In the genomic region with DNA sequence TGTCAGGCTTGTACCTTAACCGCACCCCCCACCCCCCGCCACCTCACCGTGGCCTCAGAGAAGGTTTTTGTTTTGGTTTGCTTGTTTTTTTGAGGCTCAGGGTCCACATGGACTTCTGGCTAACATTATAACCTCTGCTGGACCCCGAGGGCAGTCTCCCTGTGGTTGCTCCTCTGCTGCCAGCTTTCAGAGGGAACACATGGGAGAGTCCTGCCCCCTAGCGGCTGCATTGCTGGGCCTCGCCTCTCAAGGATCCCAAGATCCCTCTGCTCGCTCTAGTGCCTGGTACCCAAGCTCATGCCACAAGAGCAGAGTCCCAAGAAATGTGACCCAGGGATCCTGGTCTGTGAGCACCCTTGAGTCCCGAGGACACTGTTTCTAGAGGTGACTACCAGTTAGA, we compare ENCODE assay signal across 7 mouse cellular contexts. TPM values are rescaled to one million over a fixed set of nuclear protein-coding genes. Genes with fewer than 3 reads are reported as not detected.
DNase-seq lines count a peak whose midpoint lies in the region; TF ChIP-seq lines count a peak whose summit lies in the region.

No protein-coding gene starts in this region.

- DNase-seq in layer of hippocampus, adult 2 months (ENCODE audit: low spot score in 2 of 2), result peak in 1 of 2 experiments; percentile 47
- no peak for DNase-seq in layer of hippocampus, adult 8-10 months (ENCODE audit: low spot score in 2 of 2)
- peak; percentile 56 for DNase-seq in ES-E14 (ENCODE audit: low read depth, low spot score)
- peak; percentile 63 for DNase-seq in gastrocnemius, adult 2 months
- DNase-seq in liver, result peak; percentile 77
- peak; percentile 24 for DNase-seq in retina, postnatal 7 days (ENCODE audit: low read depth, low spot score)

- peaks cover 0 to 4% of the 10 kb centered on the region in 2 experiments; a peak in 1 of 4 replicates for H3K4me1 ChIP-seq in ES-E14 (ENCODE audit: control insufficient read depth in 2 of 2, insufficient read depth in 2 of 2, low read length in 2 of 2, poor library complexity in 1 of 2)
- peaks cover 13% of the 10 kb centered on the region for H3K4me1 ChIP-seq in bone marrow macrophage, adult 2 months (ENCODE audit: control insufficient read depth, insufficient read depth, low read length)

- intact Hi-C loops in gastrocnemius, adult 2 months (cut with DNase I), result loop anchor here (5.0 kb wide), 1 partner anchor 183 kb away; no protein-coding TSS in a partner anchor

- TF ChIP-seq POLR2A in bone marrow macrophage, adult 2 months (IDR thresholded peaks at IDR 0.05; ENCODE audit: borderline replicate concordance, low read depth, low read length), result no peak

- H3K4me3 ChIP-seq in layer of hippocampus, adult 2 months, result no peak overlapping the region
- no peak overlapping the region for H3K4me3 ChIP-seq in ES-E14 (ENCODE audit: insufficient read depth in 1 of 2, low read depth in 1 of 2, low read length in 2 of 2, poor library complexity in 1 of 2, severe bottlenecking in 1 of 2)
- H3K4me3 ChIP-seq in bone marrow macrophage, adult 2 months (ENCODE audit: insufficient read depth, low read length), result no peak overlapping the region
- no peak overlapping the region for H3K4me3 ChIP-seq in gastrocnemius, adult 2 months

- 0 out of 2 replicates have a peak overlapping the region, but pooled peaks have one; percentile 23 for H3K9ac ChIP-seq in ES-E14 (ENCODE audit: insufficient read depth, low read depth, low read length, poor library complexity, severe bottlenecking)

- in situ Hi-C loops in ES-E14 (cut with MboI; ENCODE audit: low sequenced_read_pairs in 2 of 2, unreplicated experiment in 2 of 2), result no loop called here

- no peaks in the 10 kb centered on the region for H3K9me3 ChIP-seq in ES-E14 (ENCODE audit: control insufficient read depth, insufficient read depth, low read depth, low read length)

- peak; percentile 77 for TF ChIP-seq CTCF in layer of hippocampus, adult 2 months (conservative IDR thresholded peaks at IDR 0.05)
- TF ChIP-seq CTCF in bone marrow macrophage, adult 2 months (IDR thresholded peaks at IDR 0.05; ENCODE audit: low read depth, low read length), result peak; percentile 63; the same call in 1 of the 2 replicates
- peak; percentile 67 for TF ChIP-seq CTCF in gastrocnemius, adult 2 months (IDR thresholded peaks at IDR 0.05)

- no peaks in the 10 kb centered on the region for H3K36me3 ChIP-seq in ES-E14 (ENCODE audit: control insufficient read depth, insufficient read depth, low read length, poor library complexity, severe bottlenecking)

- no peak overlapping the region for H3K27ac ChIP-seq in layer of hippocampus, adult 2 months
- H3K27ac ChIP-seq in ES-E14 (ENCODE audit: insufficient read depth, low read depth, low read length, poor library complexity, severe bottlenecking), result no peak overlapping the region
- H3K27ac ChIP-seq in bone marrow macrophage, adult 2 months (ENCODE audit: insufficient read depth, low read depth, low read length), result no peak overlapping the region
- H3K27ac ChIP-seq in gastrocnemius, adult 2 months, result no peak overlapping the region

TF ChIP-seq in ES-E14, 5 proteins besides CTCF, POLR2A, EP300 and RAD21:
- 0 out of 2 replicates have a peak, but pooled peaks have one; percentile 19 for TF ChIP-seq ZC3H11A (IDR thresholded peaks at IDR 0.05; ENCODE audit: borderline replicate concordance, low read depth, low read length)
- no peak for TF ChIP-seq HCFC1 (IDR thresholded peaks at IDR 0.05; ENCODE audit: borderline replicate concordance, insufficient read depth, low read length)

RNA-seq across cellular contexts. Expression of gene Sfmbt1, which starts 15.0 kb away (rescaled TPM):
- total RNA-seq in layer of hippocampus, adult 2 months (2021), result 10 to 100 TPM; 33.5 to 36.6 TPM
- total RNA-seq in layer of hippocampus, adult 8-10 months (2022), result 10 to 100 TPM; 36.1 to 39.2 (median 37.0) TPM
- 5.6 and 7.0 TPM in 2 replicates for total RNA-seq in ES-E14 (2012; rRNA removed)
- polyA plus RNA-seq in bone marrow macrophage, adult 2 months (2012; ENCODE audit: insufficient read depth, insufficient read length, missing spikeins), result 22.7 and 26.8 TPM in 2 replicates
- 10 to 100 TPM; 11.0 to 11.4 TPM for total RNA-seq in gastrocnemius, adult 2 months (2021)

RNA-seq across cellular contexts. Expression of gene Rft1, which starts 45.5 kb away (rescaled TPM):
- total RNA-seq in layer of hippocampus, adult 2 months (2021), result 10 to 100 TPM; 10.8 to 12.0 TPM
- total RNA-seq in layer of hippocampus, adult 8-10 months (2022), result 10 to 100 TPM; 13.0 to 15.2 (median 14.2) TPM
- total RNA-seq in ES-E14 (2012; rRNA removed), result 15.7 and 22.4 TPM in 2 replicates
- polyA plus RNA-seq in bone marrow macrophage, adult 2 months (2012; ENCODE audit: insufficient read depth, insufficient read length, missing spikeins), result 18.4 and 20.5 TPM in 2 replicates
- 1 to 10 TPM; 4.9 to 5.5 TPM for total RNA-seq in gastrocnemius, adult 2 months (2021)

Comparison
In these comparisons a context has a peak if more than half of its experiments do, and no peak if none do; other contexts are left out.
1. DNase-seq: peak in ES-E14 (single experiment), gastrocnemius, adult 2 months (single experiment), liver (single experiment) and retina, postnatal 7 days (single experiment); none in layer of hippocampus, adult 8-10 months (0 of 2).
2. Peak in every context shown above with its lines, with median percentiles within 50 percentile points of each other: CTCF ChIP-seq.